Mouse (Mus musculus): ENCODE data around the gene Tle4.

GRCm38 (mm10) chr19:14516420-14516819, 81.4 kb downstream of the Tle4 start:
- TF ChIP-seq CTCF (IDR thresholded peaks at IDR 0.05; ENCODE audit: low read depth): no peak
- no peak for TF ChIP-seq EP300 (IDR thresholded peaks at IDR 0.05; ENCODE audit: low read depth)

All from heart, postnatal 0 days (tissue).